Mouse (Mus musculus) hematopoietic stem cell, adult 5-6 weeks (primary cell): Measurements from ENCODE around the gene Mical2. TPM values are rescaled to one million over a fixed set of nuclear protein-coding genes. Genes with fewer than 3 reads are reported as not detected.

Experiments
- ATAC-seq, 2 experiments: fragments of 125-278 bp in 1 of 2; replicated peaks in 1 of 2; 2 replicates each; pipeline ENCODE4 v1.8.0; 2016 to 2017; ENCODE audit warnings: inconsistent platforms in 2 of 2, mild to moderate bottlenecking in 2 of 2, moderate number of reproducible peaks in 2 of 2, low read depth in 1 of 2, moderate TSS enrichment in 1 of 2; ENCODE audit not compliant: low FRiP score in 2 of 2, poor library complexity in 2 of 2, severe bottlenecking in 2 of 2, insufficient read depth in 1 of 2, low TSS enrichment in 1 of 2
- total RNA-seq: library from RNA; stranded (forward); fragments of 172-1452, 232-1000 nt; gene quantifications from 2 replicates; pipeline ENCODE4 v1.2.3, GENCODE M21; 2017

Mical2 gene
- total RNA-seq, 1 experiment from 2014 or later, result 1.5 TPM

GRCm38 (mm10) chr7:112289514-112289913, 63.9 kb downstream of the Mical2 start:
- ATAC-seq, result no peak

GRCm38 (mm10) chr7:112289990-112290389, 64.3 kb downstream of the Mical2 start:
- no peak for ATAC-seq

GRCm38 (mm10) chr7:112293456-112294104, 67.9 kb downstream of the Mical2 start:
- ATAC-seq, result no peak

GRCm38 (mm10) chr7:112295426-112296221, 70.0 kb downstream of the Mical2 start:
- ATAC-seq, result no peak

- ATAC-seq, result no peak
These were observed 72.4 kb downstream of the Mical2 start for GRCm38 (mm10) chr7:112298032-112298431.

GRCm38 (mm10) chr7:112298871-112299422, 73.3 kb downstream of the Mical2 start:
- ATAC-seq, result no peak

- ATAC-seq, result no peak
These were observed 74.0 kb downstream of the Mical2 start for GRCm38 (mm10) chr7:112299521-112300096.

- no peak for ATAC-seq
These were observed 74.5 kb downstream of the Mical2 start for GRCm38 (mm10) chr7:112300141-112300540.

GRCm38 (mm10) chr7:112301052-112301451, 75.4 kb downstream of the Mical2 start:
- no peak for ATAC-seq

- no peak for ATAC-seq
These were observed 78.7 kb downstream of the Mical2 start for GRCm38 (mm10) chr7:112304382-112304781.

- no peak for ATAC-seq
These were observed 83.8 kb downstream of the Mical2 start for GRCm38 (mm10) chr7:112309289-112310016.

GRCm38 (mm10) chr7:112310017-112310360, 84.3 kb downstream of the Mical2 start:
- no peak for ATAC-seq

GRCm38 (mm10) chr7:112313211-112313610, 87.6 kb downstream of the Mical2 start:
- no peak for ATAC-seq

- no peak for ATAC-seq
These were observed 88.0 kb downstream of the Mical2 start for GRCm38 (mm10) chr7:112313670-112314069.

GRCm38 (mm10) chr7:112316239-112316638, 90.6 kb downstream of the Mical2 start:
- ATAC-seq, result peak; percentile 48 to 51; a peak in 2 of 4 replicates

- ATAC-seq, result no peak
These were observed 91.8 kb downstream of the Mical2 start for GRCm38 (mm10) chr7:112317491-112317890.

GRCm38 (mm10) chr7:112318306-112318705, 92.7 kb downstream of the Mical2 start:
- ATAC-seq, result no peak

GRCm38 (mm10) chr7:112319419-112319818, 93.8 kb downstream of the Mical2 start:
- no peak for ATAC-seq
